Mouse (Mus musculus): ENCODE measurements at regions not wholly inside any gene's neighbourhood (a gene's known extent, or its start where the extent isn't known, plus 50 kb on each side); places are given as distances from the start of the nearest gene placed in this dataset.

GRCm38 (mm10) chr2:12799153-12799925 lies 124.5 kb upstream of the Pter start:
- no peak overlapping the region for H3K9ac ChIP-seq (ENCODE audit: low read length)
- WGBS, result 87% methylated on average over 4 of the region's 4 CpGs
- H3K4me1 ChIP-seq (ENCODE audit: control insufficient read depth, insufficient read depth, low read length), result no peaks in the 10 kb centered on the region
- no peak overlapping the region for H3K4me2 ChIP-seq (ENCODE audit: low read depth, low read length)
- no peak for ATAC-seq (ENCODE audit: insufficient read depth, low FRiP score)
- no peak overlapping the region for H3K4me3 ChIP-seq (replicated peaks; ENCODE audit: low read length)
- no peaks in the 10 kb centered on the region for H3K36me3 ChIP-seq (ENCODE audit: control insufficient read depth, insufficient read depth, low read length)
- no peaks in the 10 kb centered on the region for H3K9me3 ChIP-seq (replicated peaks; ENCODE audit: control insufficient read depth, low read length)
- H3K27ac ChIP-seq (ENCODE audit: low read length), result no peak overlapping the region
- H3K27me3 ChIP-seq (ENCODE audit: control insufficient read depth, insufficient read depth, low read length), result no peaks in the 10 kb centered on the region

GRCm38 (mm10) chr2:12802667-12803066 lies 121.2 kb upstream of the Pter start:
- no peak overlapping the region for H3K27ac ChIP-seq (ENCODE audit: low read length)
- no peak overlapping the region for H3K4me3 ChIP-seq (replicated peaks; ENCODE audit: low read length)
- H3K9me3 ChIP-seq (replicated peaks; ENCODE audit: control insufficient read depth, low read length), result no peaks in the 10 kb centered on the region
- ATAC-seq (ENCODE audit: insufficient read depth, low FRiP score), result no peak
- no peak overlapping the region for H3K9ac ChIP-seq (ENCODE audit: low read length)
- H3K4me1 ChIP-seq (ENCODE audit: control insufficient read depth, insufficient read depth, low read length), result no peaks in the 10 kb centered on the region
- no peak overlapping the region for H3K4me2 ChIP-seq (ENCODE audit: low read depth, low read length)
- 74% methylated on average over 1 of the region's 1 CpGs for WGBS
- H3K27me3 ChIP-seq (ENCODE audit: control insufficient read depth, insufficient read depth, low read length), result no peaks in the 10 kb centered on the region
- no peaks in the 10 kb centered on the region for H3K36me3 ChIP-seq (ENCODE audit: control insufficient read depth, insufficient read depth, low read length)

- Histone ChIP-seq H3K27me3 (ENCODE audit: control insufficient read depth, insufficient read depth, low read length) (no peaks in the 10 kb centered on the region), H3K9ac (ENCODE audit: low read length) (no peak overlapping the region), H3K4me3 (replicated peaks; ENCODE audit: low read length) (no peak overlapping the region), H3K27ac (ENCODE audit: low read length) (no peak overlapping the region), H3K36me3 (ENCODE audit: control insufficient read depth, insufficient read depth, low read length) (no peaks in the 10 kb centered on the region), H3K4me1 (ENCODE audit: control insufficient read depth, insufficient read depth, low read length) (no peaks in the 10 kb centered on the region), H3K4me2 (ENCODE audit: low read depth, low read length) (no peak overlapping the region), H3K9me3 (replicated peaks; ENCODE audit: control insufficient read depth, low read length) (no peaks in the 10 kb centered on the region)
- no peak for ATAC-seq (ENCODE audit: insufficient read depth, low FRiP score)
- WGBS, result 78% methylated on average over 2 of the region's 2 CpGs
Measured at GRCm38 (mm10) chr2:12805096-12805495, 118.7 kb upstream of the Pter start.

- no peak for ATAC-seq (ENCODE audit: insufficient read depth, low FRiP score)
- Histone ChIP-seq H3K9me3 (replicated peaks; ENCODE audit: control insufficient read depth, low read length) (no peaks in the 10 kb centered on the region), H3K27ac (ENCODE audit: low read length) (no peak overlapping the region), H3K4me1 (ENCODE audit: control insufficient read depth, insufficient read depth, low read length) (no peaks in the 10 kb centered on the region), H3K4me3 (replicated peaks; ENCODE audit: low read length) (no peak overlapping the region), H3K4me2 (ENCODE audit: low read depth, low read length) (no peak overlapping the region), H3K27me3 (ENCODE audit: control insufficient read depth, insufficient read depth, low read length) (no peaks in the 10 kb centered on the region), H3K9ac (ENCODE audit: low read length) (no peak overlapping the region), H3K36me3 (ENCODE audit: control insufficient read depth, insufficient read depth, low read length) (no peaks in the 10 kb centered on the region)
- 67% methylated on average over 5 of the region's 5 CpGs for WGBS
Measured at GRCm38 (mm10) chr2:12808466-12808865, 115.4 kb upstream of the Pter start.

- Histone ChIP-seq H3K4me2 (ENCODE audit: low read depth, low read length) (no peak overlapping the region), H3K36me3 (ENCODE audit: control insufficient read depth, insufficient read depth, low read length) (no peaks in the 10 kb centered on the region), H3K4me3 (replicated peaks; ENCODE audit: low read length) (no peak overlapping the region), H3K27ac (ENCODE audit: low read length) (no peak overlapping the region), H3K27me3 (ENCODE audit: control insufficient read depth, insufficient read depth, low read length) (no peaks in the 10 kb centered on the region), H3K9ac (ENCODE audit: low read length) (no peak overlapping the region), H3K9me3 (replicated peaks; ENCODE audit: control insufficient read depth, low read length) (no peaks in the 10 kb centered on the region), H3K4me1 (ENCODE audit: control insufficient read depth, insufficient read depth, low read length) (no peaks in the 10 kb centered on the region)
- WGBS, result 80% methylated on average over 5 of the region's 5 CpGs
- no peak for ATAC-seq (ENCODE audit: insufficient read depth, low FRiP score)
Measured at GRCm38 (mm10) chr2:12815339-12815738, 108.5 kb upstream of the Pter start.

- H3K36me3 ChIP-seq (ENCODE audit: control insufficient read depth, insufficient read depth, low read length), result no peaks in the 10 kb centered on the region
- H3K4me2 ChIP-seq (ENCODE audit: low read depth, low read length), result no peak overlapping the region
- no peaks in the 10 kb centered on the region for H3K9me3 ChIP-seq (replicated peaks; ENCODE audit: control insufficient read depth, low read length)
- WGBS, result 95% methylated on average over 1 of the region's 1 CpGs
- H3K27me3 ChIP-seq (ENCODE audit: control insufficient read depth, insufficient read depth, low read length), result no peaks in the 10 kb centered on the region
- H3K27ac ChIP-seq (ENCODE audit: low read length), result no peak overlapping the region
- H3K9ac ChIP-seq (ENCODE audit: low read length), result no peak overlapping the region
- no peak for ATAC-seq (ENCODE audit: insufficient read depth, low FRiP score)
- no peak overlapping the region for H3K4me3 ChIP-seq (replicated peaks; ENCODE audit: low read length)
- no peaks in the 10 kb centered on the region for H3K4me1 ChIP-seq (ENCODE audit: control insufficient read depth, insufficient read depth, low read length)
Measured at GRCm38 (mm10) chr2:12825902-12826301, 97.9 kb upstream of the Pter start.

GRCm38 (mm10) chr2:12833579-12833978 lies 90.3 kb upstream of the Pter start:
- Histone ChIP-seq H3K27me3 (ENCODE audit: control insufficient read depth, insufficient read depth, low read length) (no peaks in the 10 kb centered on the region), H3K36me3 (ENCODE audit: control insufficient read depth, insufficient read depth, low read length) (no peaks in the 10 kb centered on the region), H3K4me1 (ENCODE audit: control insufficient read depth, insufficient read depth, low read length) (no peaks in the 10 kb centered on the region), H3K9me3 (replicated peaks; ENCODE audit: control insufficient read depth, low read length) (no peaks in the 10 kb centered on the region), H3K27ac (ENCODE audit: low read length) (no peak overlapping the region), H3K4me2 (ENCODE audit: low read depth, low read length) (no peak overlapping the region), H3K4me3 (replicated peaks; ENCODE audit: low read length) (no peak overlapping the region), H3K9ac (ENCODE audit: low read length) (no peak overlapping the region)
- ATAC-seq (ENCODE audit: insufficient read depth, low FRiP score), result no peak
- WGBS, result 92% methylated on average over 3 of the region's 3 CpGs

- Histone ChIP-seq H3K4me1 (ENCODE audit: control insufficient read depth, insufficient read depth, low read length) (no peaks in the 10 kb centered on the region), H3K27me3 (ENCODE audit: control insufficient read depth, insufficient read depth, low read length) (no peaks in the 10 kb centered on the region), H3K27ac (ENCODE audit: low read length) (no peak overlapping the region), H3K4me2 (ENCODE audit: low read depth, low read length) (no peak overlapping the region), H3K9ac (ENCODE audit: low read length) (no peak overlapping the region), H3K4me3 (replicated peaks; ENCODE audit: low read length) (no peak overlapping the region), H3K36me3 (ENCODE audit: control insufficient read depth, insufficient read depth, low read length) (no peaks in the 10 kb centered on the region), H3K9me3 (replicated peaks; ENCODE audit: control insufficient read depth, low read length) (no peaks in the 10 kb centered on the region)
- ATAC-seq (ENCODE audit: insufficient read depth, low FRiP score), result no peak
Measured at GRCm38 (mm10) chr2:12866543-12866942, 57.3 kb upstream of the Pter start.

- H3K4me2 ChIP-seq (ENCODE audit: low read depth, low read length), result no peak overlapping the region
- H3K27me3 ChIP-seq (ENCODE audit: control insufficient read depth, insufficient read depth, low read length), result no peaks in the 10 kb centered on the region
- no peak overlapping the region for H3K9ac ChIP-seq (ENCODE audit: low read length)
- no peaks in the 10 kb centered on the region for H3K36me3 ChIP-seq (ENCODE audit: control insufficient read depth, insufficient read depth, low read length)
- ATAC-seq (ENCODE audit: insufficient read depth, low FRiP score), result no peak
- H3K27ac ChIP-seq (ENCODE audit: low read length), result no peak overlapping the region
- H3K4me1 ChIP-seq (ENCODE audit: control insufficient read depth, insufficient read depth, low read length), result no peaks in the 10 kb centered on the region
- no peak overlapping the region for H3K4me3 ChIP-seq (replicated peaks; ENCODE audit: low read length)
- 71% methylated on average over 3 of the region's 3 CpGs for WGBS
- no peaks in the 10 kb centered on the region for H3K9me3 ChIP-seq (replicated peaks; ENCODE audit: control insufficient read depth, low read length)
Measured at GRCm38 (mm10) chr2:12868772-12869171, 55.1 kb upstream of the Pter start.
